Mouse (Mus musculus): ENCODE measurements around the gene Gm37240. TPM values are rescaled to one million over a fixed set of nuclear protein-coding genes. Genes with fewer than 3 reads are reported as not detected.

Gene Gm37240
- polyA plus RNA-seq, 1 experiment = 1.0 TPM

DNA sequence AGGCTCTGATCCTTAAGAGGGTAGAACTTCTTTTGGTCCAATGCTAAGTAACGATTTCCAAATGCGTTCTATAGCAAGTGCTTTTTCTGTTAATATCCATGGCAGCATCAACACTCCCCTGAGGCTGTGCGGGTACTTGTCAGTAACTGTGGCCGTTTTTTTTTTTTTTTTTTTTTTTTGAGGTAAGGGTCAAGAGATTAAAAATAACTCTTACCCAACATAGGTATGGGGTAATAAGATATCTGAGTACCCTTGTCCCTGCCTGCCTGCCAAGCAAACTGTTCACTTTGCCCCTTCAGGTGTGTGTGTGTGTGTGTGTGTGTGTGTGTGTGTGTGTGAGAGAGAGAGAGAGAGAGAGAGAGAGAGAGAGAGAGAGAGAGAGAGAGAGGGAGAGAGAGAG lies 1403.0 kb downstream of the Gm37240 start:
- no peak overlapping the region for H3K4me3 ChIP-seq (replicated peaks; ENCODE audit: control insufficient read depth, low read depth, low read length)
- TF ChIP-seq POLR2A (IDR thresholded peaks at IDR 0.05; ENCODE audit: borderline replicate concordance, control insufficient read depth, low read depth, low read length) (no peak), CTCF (IDR thresholded peaks at IDR 0.05; ENCODE audit: control insufficient read depth, insufficient read depth, low read length) (no peak)
- H3K4me1 ChIP-seq (ENCODE audit: control insufficient read depth, insufficient read depth, low read length) = no peaks in the 10 kb centered on the region
- WGBS = 57% methylated on average over 4 of the region's 4 CpGs
- no peak overlapping the region for H3K27ac ChIP-seq (ENCODE audit: control insufficient read depth, insufficient read depth, low read depth, low read length, poor library complexity)

- Histone ChIP-seq H3K4me1 (ENCODE audit: control insufficient read depth, insufficient read depth, low read length) (no peaks in the 10 kb centered on the region), H3K4me3 (replicated peaks; ENCODE audit: control insufficient read depth, low read depth, low read length) (no peak overlapping the region), H3K27ac (ENCODE audit: control insufficient read depth, insufficient read depth, low read depth, low read length, poor library complexity) (no peak overlapping the region)
- TF ChIP-seq CTCF (IDR thresholded peaks at IDR 0.05; ENCODE audit: control insufficient read depth, insufficient read depth, low read length) (no peak), POLR2A (IDR thresholded peaks at IDR 0.05; ENCODE audit: borderline replicate concordance, control insufficient read depth, low read depth, low read length) (no peak)
- WGBS = 90% methylated on average over 6 of the region's 6 CpGs
These were observed 1405.2 kb downstream of the Gm37240 start for GRCm38 (mm10) chr3:84482121-84482520.

DNA sequence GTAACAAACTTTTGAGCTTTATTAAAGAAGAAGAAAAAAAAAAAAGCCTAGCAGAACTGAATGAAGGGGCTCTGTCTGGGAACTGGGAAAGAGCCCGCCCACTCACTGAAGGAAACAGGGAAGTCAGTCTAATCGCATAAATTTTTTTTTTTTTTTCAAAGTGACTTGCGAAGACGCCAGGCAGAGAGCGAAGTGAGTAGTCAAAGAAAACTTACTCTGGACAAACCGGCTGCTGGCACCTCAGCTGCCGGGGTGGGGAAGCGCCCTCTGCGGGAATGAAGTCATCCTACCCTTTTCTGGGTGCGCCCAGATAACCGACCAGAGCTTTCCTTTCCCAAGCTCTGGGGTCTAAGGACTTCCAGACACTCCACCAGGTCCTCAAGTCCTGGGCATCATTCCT lies 1406.2 kb downstream of the Gm37240 start:
- Histone ChIP-seq H3K4me1 (ENCODE audit: control insufficient read depth, insufficient read depth, low read length) (no peaks in the 10 kb centered on the region), H3K4me3 (replicated peaks; ENCODE audit: control insufficient read depth, low read depth, low read length) (no peak overlapping the region), H3K27ac (ENCODE audit: control insufficient read depth, insufficient read depth, low read depth, low read length, poor library complexity) (no peak overlapping the region)
- WGBS = 4% methylated on average over 11 of the region's 11 CpGs
- TF ChIP-seq CTCF (IDR thresholded peaks at IDR 0.05; ENCODE audit: control insufficient read depth, insufficient read depth, low read length) (peak; percentile 30; the same call in 1 of the 2 replicates), POLR2A (IDR thresholded peaks at IDR 0.05; ENCODE audit: borderline replicate concordance, control insufficient read depth, low read depth, low read length) (no peak)

DNA sequence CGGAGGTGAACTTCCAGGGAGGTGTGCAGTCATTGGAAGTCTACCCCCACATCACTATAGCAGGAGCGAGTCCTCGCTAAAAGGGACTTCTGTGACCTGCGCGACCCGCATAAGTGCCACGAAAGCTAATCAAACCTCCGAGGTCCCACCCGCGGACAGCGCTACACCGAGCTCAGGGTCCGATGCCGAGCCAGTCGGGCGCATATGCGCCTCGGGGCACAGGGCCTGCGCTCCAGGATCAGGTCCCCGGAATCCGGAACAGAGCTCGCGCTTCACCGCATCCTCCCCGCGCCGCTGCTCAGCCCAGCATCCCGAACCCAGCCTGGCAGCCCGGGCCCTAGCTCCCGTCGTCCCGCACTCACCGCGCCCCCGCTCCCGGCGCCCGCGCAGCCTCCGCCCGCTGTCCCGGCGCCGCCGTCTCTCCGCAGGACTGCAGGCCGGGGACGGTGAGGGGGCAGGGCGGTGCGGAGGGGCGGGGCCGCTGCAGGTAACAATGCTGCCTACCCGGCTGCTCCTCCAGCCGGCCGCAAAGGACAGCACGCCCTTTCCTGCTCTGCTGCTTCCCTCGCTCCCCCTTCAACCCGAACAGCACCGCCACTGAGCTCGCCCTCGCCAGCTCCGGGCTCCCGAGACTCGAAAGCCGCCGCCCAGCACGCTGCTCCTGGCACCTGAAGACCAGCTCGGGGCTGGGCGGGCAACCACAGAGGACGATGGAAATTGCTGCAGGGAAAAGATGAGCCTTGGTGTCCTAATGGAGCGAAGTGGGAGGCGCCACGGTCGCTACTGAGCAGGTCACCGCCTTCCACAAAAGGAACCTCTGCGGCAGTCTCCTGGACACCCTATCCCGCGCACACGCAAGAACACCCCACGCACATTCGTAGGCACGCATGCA lies 1407.1 kb downstream of the Gm37240 start, which contains the start of gene Fhdc1:
Gene Fhdc1 (minus strand): TSS at position 424 of the 892 bp plus-strand sequence.
- under 1% methylated on average over 81 of the region's 82 CpGs for WGBS
- Histone ChIP-seq H3K27ac (ENCODE audit: control insufficient read depth, insufficient read depth, low read depth, low read length, poor library complexity) (peak within 1 kb of the TSS; percentile 82), H3K4me3 (replicated peaks; ENCODE audit: control insufficient read depth, low read depth, low read length) (peak within 1 kb of the TSS; percentile 82), H3K4me1 (ENCODE audit: control insufficient read depth, insufficient read depth, low read length) (no peaks in the 10 kb centered on the region)
- no peak for TF ChIP-seq CTCF (IDR thresholded peaks at IDR 0.05; ENCODE audit: control insufficient read depth, insufficient read depth, low read length)
- TF ChIP-seq POLR2A (IDR thresholded peaks at IDR 0.05; ENCODE audit: borderline replicate concordance, control insufficient read depth, low read depth, low read length) = peak; percentile 42; the same call in 1 of the 2 replicates

DNA sequence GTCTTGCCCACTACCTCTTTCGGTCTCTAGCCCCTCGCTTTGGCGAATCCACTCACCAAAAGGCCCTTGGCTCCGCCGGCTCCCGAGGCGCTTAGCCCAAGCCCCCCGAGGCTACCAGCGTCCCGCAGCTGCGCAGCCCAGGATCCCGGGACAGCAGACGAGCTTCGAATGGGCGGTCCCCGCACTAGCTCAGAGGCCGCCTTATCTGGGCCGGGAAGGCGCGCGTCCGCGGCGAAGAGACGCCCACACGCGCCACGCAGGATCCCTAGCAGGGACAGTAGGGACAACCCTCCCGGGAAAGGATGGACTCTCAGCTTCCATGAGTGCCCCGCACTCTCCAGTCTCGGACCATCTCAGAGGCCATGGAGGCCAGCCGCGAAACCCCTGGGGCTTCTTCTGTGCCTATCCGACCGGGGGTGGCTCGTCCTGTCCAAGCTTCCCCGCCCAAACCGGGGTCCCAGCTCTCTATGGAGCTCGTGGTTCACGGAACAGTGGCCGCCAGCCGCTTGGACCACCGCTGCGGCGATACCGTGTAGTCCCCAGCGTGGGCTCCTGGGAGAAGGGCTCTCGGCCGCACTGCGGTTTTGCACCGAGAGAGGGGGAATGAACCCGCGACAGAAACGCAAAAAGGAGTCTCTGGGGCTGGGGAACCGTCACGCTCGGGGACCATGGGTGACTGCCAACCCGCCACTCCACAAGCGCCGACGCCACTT lies 1407.9 kb downstream of the Gm37240 start:
- peak; percentile 82 for TF ChIP-seq POLR2A (IDR thresholded peaks at IDR 0.05; ENCODE audit: borderline replicate concordance, control insufficient read depth, low read depth, low read length)
- TF ChIP-seq CTCF (IDR thresholded peaks at IDR 0.05; ENCODE audit: control insufficient read depth, insufficient read depth, low read length) = no peak
- H3K4me1 ChIP-seq (ENCODE audit: control insufficient read depth, insufficient read depth, low read length) = no peaks in the 10 kb centered on the region; the same call in 1 of the 2 replicates

DNA sequence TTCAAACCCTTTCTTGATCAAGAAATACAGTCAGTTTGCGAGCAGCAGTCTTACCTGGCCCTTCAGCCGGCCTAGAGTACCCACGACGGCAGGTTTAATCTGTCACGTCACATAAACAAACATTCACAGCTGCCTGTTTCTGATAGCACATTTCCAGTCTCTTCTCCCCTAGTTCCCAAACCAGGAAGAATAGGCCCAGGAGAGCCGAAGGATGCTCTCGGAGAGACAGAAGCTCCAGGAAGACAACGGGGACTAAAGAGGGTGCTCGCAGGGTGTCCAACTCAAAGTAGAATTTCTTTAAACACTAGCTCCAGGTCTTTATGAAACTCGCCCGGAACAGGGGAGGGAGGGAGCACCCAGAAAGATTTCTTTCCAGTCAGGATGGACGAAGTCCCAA lies 1408.4 kb downstream of the Gm37240 start:
- Histone ChIP-seq H3K27ac (ENCODE audit: control insufficient read depth, insufficient read depth, low read depth, low read length, poor library complexity) (peak overlapping the region; percentile 82), H3K4me3 (replicated peaks; ENCODE audit: control insufficient read depth, low read depth, low read length) (peak overlapping the region; percentile 82), H3K4me1 (ENCODE audit: control insufficient read depth, insufficient read depth, low read length) (no peaks in the 10 kb centered on the region; the same call in 1 of the 2 replicates)
- TF ChIP-seq CTCF (IDR thresholded peaks at IDR 0.05; ENCODE audit: control insufficient read depth, insufficient read depth, low read length) = no peak
- no peak for TF ChIP-seq POLR2A (IDR thresholded peaks at IDR 0.05; ENCODE audit: borderline replicate concordance, control insufficient read depth, low read depth, low read length)
- WGBS = 42% methylated on average over 12 of the region's 12 CpGs

More for the DNA sequence above, 1407.9 kb downstream of the Gm37240 start:
- Histone ChIP-seq H3K27ac (ENCODE audit: control insufficient read depth, insufficient read depth, low read depth, low read length, poor library complexity) (peak overlapping the region; percentile 82), H3K4me3 (replicated peaks; ENCODE audit: control insufficient read depth, low read depth, low read length) (peak overlapping the region; percentile 82)
- WGBS = 1% methylated on average over 61 of the region's 61 CpGs

DNA sequence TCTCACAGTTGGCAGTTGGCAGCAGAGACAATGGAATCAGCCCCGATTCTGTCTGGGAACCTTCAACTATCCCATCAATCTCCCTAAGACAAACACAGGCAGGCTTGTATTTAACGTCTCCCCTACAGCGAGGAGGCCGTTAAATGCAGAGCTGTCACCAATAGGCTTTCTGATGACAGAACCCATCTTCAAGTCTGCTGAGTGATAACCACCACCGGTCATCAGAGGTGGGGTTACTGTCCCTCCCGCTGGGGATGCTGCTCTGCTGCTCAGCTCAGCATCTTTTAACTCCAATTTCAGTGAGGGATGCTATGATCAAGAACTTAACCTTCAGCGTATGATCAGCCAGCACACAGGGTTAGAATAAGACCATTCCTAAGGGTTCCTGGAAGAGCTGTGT lies 1409.1 kb downstream of the Gm37240 start:
- Histone ChIP-seq H3K27ac (ENCODE audit: control insufficient read depth, insufficient read depth, low read depth, low read length, poor library complexity) (peak overlapping the region; percentile 80), H3K4me3 (replicated peaks; ENCODE audit: control insufficient read depth, low read depth, low read length) (peak overlapping the region; percentile 82), H3K4me1 (ENCODE audit: control insufficient read depth, insufficient read depth, low read length) (peaks cover 2% of the 10 kb centered on the region)

GRCm38 (mm10) chr3:84477498-84477897 lies 1409.8 kb downstream of the Gm37240 start:
- Histone ChIP-seq H3K4me1 (ENCODE audit: control insufficient read depth, insufficient read depth, low read length) (peaks cover 2% of the 10 kb centered on the region), H3K4me3 (replicated peaks; ENCODE audit: control insufficient read depth, low read depth, low read length) (peak overlapping the region; percentile 82)

More for the DNA sequence above, 1409.1 kb downstream of the Gm37240 start:
- TF ChIP-seq POLR2A (IDR thresholded peaks at IDR 0.05; ENCODE audit: borderline replicate concordance, control insufficient read depth, low read depth, low read length) (no peak), CTCF (IDR thresholded peaks at IDR 0.05; ENCODE audit: control insufficient read depth, insufficient read depth, low read length) (no peak)
- WGBS = 62% methylated on average over 7 of the region's 7 CpGs

More at GRCm38 (mm10) chr3:84477498-84477897, 1409.8 kb downstream of the Gm37240 start:
- 83% methylated on average over 1 of the region's 1 CpGs for WGBS
- TF ChIP-seq POLR2A (IDR thresholded peaks at IDR 0.05; ENCODE audit: borderline replicate concordance, control insufficient read depth, low read depth, low read length) = no peak
- no peak for TF ChIP-seq CTCF (IDR thresholded peaks at IDR 0.05; ENCODE audit: control insufficient read depth, insufficient read depth, low read length)
- H3K27ac ChIP-seq (ENCODE audit: control insufficient read depth, insufficient read depth, low read depth, low read length, poor library complexity) = no peak overlapping the region; the same call in 1 of the 2 replicates
